Mouse (Mus musculus): ENCODE data around the gene Zfp82.

- TF ChIP-seq CTCF (IDR thresholded peaks at IDR 0.05; ENCODE audit: low read depth) (no peak), EP300 (IDR thresholded peaks at IDR 0.05; ENCODE audit: low read depth) (no peak)
These were observed 38.4 kb downstream of the Zfp82 start for GRCm38 (mm10) chr7:30034331-30034730.

Measured in liver, embryonic 14.5 days (tissue).